Mouse (Mus musculus): ENCODE measurements around the gene Il17re.

Il17re gene

DNA sequence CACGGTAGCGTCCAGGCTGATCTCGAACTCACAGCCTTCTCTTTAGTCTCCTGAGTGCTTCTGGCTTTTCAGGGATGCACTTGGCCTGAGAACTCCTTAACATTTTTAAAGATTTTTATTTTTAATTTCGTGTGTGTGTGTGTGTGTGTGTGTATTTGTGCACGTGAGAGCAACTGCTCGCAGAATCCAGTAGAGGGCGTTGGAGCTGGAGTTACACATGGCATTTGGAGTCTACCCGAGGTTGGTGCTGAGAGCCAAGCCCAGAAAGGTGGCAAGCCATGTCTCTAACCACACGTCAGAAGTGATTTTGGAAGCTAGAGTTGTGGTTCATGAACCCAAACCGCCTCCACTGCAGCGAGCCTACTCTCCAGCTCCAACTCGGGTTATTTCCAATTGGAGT lies 15.2 kb upstream of the Il17re start:
- no peak for DNase-seq (ENCODE audit: extremely low read depth, low read depth)

- DNase-seq (ENCODE audit: extremely low read depth, low read depth): no peak
Observed at GRCm38 (mm10) chr6:113444207-113444965, 13.9 kb upstream of the Il17re start.

DNA sequence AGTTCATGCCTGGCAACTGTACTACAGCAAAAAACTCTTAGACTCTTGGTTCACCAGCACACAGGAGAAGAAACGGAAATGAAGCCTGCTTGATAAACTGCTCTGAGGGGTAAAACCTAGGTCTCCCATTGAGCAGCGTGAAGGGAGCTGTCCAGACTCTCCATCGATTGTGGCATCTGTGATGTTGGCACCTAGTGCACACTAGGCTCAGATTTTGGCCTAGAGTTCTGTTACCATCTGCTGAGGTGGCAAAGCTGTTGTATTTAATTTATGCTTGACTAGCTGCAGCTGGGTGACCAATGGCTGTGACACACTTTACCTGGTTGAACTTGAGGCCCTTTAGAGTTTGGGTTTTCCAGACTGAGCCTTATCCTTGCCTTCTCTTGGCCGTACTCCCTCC lies 10.6 kb upstream of the Il17re start:
- DNase-seq (ENCODE audit: extremely low read depth, low read depth): no peak

DNA sequence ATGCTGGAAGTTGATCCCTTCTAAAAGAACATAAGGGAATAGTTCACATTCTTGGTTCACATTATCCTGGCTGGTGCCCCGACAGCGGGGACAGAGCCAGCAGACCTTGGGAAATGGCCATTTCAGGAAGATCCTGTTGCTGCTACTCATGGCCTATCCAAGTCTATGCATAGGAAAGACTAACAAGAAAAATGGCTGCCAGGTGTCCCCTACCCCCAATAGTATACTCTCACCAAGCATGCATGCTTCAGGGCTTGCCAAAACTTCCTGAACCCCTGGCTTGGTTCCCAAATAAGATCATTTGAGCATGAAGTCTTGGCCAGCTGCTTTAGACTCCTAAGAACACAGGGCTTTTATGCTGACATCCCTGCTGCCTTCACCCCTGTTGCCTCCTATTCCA lies 6.4 kb upstream of the Il17re start:
- no peak for DNase-seq (ENCODE audit: extremely low read depth, low read depth)

DNA sequence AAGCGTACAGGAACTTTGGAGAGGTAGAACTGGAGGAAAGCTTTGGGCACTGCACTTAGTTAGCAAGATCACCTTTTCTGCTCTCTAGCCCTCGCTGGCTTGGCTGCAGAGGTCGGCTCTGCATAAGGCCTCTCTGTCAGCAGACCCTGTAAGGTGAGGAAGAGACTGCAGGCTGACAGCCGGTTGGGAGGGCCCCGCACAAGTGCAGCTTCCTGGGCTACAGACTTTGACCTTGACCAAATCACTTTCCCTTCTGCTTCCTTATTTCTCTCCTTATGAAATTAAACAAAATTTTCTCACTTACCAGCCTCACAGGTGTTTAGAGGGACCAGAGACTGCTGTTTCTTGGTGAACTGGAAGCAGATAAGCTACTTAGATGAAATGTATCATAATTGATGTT lies 3.3 kb upstream of the Il17re start:
- DNase-seq (ENCODE audit: extremely low read depth, low read depth): no peak

- no peak for DNase-seq (ENCODE audit: extremely low read depth, low read depth)
Observed at GRCm38 (mm10) chr6:113458635-113459034, 351 bp downstream of the Il17re start.

- DNase-seq (ENCODE audit: extremely low read depth, low read depth): no peak
Observed at GRCm38 (mm10) chr6:113464040-113464439, 5.8 kb downstream of the Il17re start.

DNA sequence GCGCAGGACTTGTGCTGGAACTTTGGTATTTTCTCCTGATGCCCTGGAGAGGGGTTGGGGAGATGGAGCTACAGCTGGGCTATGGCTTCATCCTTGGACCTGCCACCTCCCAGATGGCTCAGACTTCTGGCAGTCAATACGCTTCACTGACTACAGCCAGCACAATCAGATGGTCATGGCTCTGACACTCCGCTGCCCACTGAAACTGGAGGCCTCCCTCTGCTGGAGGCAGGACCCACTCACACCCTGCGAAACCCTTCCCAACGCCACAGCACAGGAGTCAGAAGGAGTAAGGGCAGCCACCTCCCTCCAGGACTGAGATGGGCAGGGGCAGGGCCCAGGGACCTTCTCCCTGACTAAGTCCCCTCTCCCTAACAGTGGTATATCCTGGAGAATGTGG lies 7.3 kb downstream of the Il17re start:
- DNase-seq (ENCODE audit: extremely low read depth, low read depth): no peak

DNA sequence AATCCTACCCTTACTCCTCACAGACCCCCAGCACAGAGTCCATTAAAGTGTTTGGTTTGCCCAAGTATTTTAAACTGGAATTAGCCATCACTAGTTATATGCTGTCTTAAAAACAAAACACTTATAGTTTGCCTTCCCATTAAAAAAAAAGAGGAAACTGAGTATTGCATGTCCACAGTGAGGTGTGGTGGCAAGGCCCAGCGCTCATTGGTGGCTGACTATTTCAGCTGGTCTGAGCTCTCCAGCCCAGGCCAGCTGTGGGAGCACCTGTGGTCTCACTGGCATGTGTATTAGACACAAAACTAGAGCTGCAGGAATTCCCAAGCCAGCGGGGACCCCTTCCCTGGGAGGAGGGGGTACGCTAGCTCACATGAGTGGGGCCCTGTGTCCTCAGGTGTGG lies 10.2 kb downstream of the Il17re start:
- no peak for DNase-seq (ENCODE audit: extremely low read depth, low read depth)

GRCm38 (mm10) chr6:113469021-113469420 lies 10.7 kb downstream of the Il17re start:
- DNase-seq (ENCODE audit: extremely low read depth, low read depth): peak; percentile 40

GRCm38 (mm10) chr6:113469432-113469831 lies 11.1 kb downstream of the Il17re start:
- no peak for DNase-seq (ENCODE audit: extremely low read depth, low read depth)

- no peak for DNase-seq (ENCODE audit: extremely low read depth, low read depth)
Observed at GRCm38 (mm10) chr6:113471297-113471936, 13.1 kb downstream of the Il17re start, which contains the start of gene Il17rc. TSS of gene Il17rc (plus strand) at chr6:113471427.

DNA sequence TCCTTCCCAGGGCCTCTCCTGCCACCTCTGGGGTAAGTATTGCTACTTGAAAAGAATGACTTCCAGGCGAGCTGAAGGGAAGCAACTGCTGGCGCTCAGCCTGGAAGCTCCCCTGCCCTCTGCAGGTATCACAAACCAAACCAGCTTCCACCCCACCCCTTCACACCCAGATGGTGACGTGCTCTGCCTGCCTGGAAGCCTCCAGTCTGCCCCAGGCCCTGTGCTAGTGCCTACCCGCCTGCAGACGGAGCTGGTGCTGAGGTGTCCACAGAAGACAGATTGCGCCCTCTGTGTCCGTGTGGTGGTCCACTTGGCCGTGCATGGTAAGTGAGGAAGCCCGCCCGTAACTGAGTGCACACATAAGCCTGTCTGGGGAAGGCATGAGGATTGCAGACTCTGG lies 13.8 kb downstream of the Il17re start:
- DNase-seq (ENCODE audit: extremely low read depth, low read depth): no peak

GRCm38 (mm10) chr6:113473246-113473645 lies 15.0 kb downstream of the Il17re start:
- no peak for DNase-seq (ENCODE audit: extremely low read depth, low read depth)

GRCm38 (mm10) chr6:113473715-113474114 lies 15.4 kb downstream of the Il17re start:
- DNase-seq (ENCODE audit: extremely low read depth, low read depth): no peak

GRCm38 (mm10) chr6:113477353-113477752 lies 19.1 kb downstream of the Il17re start:
- no peak for DNase-seq (ENCODE audit: extremely low read depth, low read depth)

GRCm38 (mm10) chr6:113478906-113479305 lies 20.6 kb downstream of the Il17re start:
- no peak for DNase-seq (ENCODE audit: extremely low read depth, low read depth)

- no peak for DNase-seq (ENCODE audit: extremely low read depth, low read depth)
Observed at GRCm38 (mm10) chr6:113480555-113481373, 22.5 kb downstream of the Il17re start.

DNA sequence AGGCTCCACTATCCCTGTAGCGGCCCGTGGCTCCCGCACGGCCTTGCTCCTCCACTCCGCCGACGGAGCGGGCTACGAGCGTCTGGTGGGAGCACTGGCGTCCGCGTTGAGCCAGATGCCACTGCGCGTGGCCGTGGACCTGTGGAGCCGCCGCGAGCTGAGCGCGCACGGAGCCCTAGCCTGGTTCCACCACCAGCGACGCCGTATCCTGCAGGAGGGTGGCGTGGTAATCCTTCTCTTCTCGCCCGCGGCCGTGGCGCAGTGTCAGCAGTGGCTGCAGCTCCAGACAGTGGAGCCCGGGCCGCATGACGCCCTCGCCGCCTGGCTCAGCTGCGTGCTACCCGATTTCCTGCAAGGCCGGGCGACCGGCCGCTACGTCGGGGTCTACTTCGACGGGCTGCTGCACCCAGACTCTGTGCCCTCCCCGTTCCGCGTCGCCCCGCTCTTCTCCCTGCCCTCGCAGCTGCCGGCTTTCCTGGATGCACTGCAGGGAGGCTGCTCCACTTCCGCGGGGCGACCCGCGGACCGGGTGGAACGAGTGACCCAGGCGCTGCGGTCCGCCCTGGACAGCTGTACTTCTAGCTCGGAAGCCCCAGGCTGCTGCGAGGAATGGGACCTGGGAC lies 24.3 kb downstream of the Il17re start:
- DNase-seq (ENCODE audit: extremely low read depth, low read depth): no peak

GRCm38 (mm10) chr6:113483100-113483615 lies 24.9 kb downstream of the Il17re start, which contains the start of gene Creld1:
TSS of gene Creld1 (plus strand) at chr6:113483297.
- peak; percentile 94 for DNase-seq (ENCODE audit: extremely low read depth, low read depth)

DNA sequence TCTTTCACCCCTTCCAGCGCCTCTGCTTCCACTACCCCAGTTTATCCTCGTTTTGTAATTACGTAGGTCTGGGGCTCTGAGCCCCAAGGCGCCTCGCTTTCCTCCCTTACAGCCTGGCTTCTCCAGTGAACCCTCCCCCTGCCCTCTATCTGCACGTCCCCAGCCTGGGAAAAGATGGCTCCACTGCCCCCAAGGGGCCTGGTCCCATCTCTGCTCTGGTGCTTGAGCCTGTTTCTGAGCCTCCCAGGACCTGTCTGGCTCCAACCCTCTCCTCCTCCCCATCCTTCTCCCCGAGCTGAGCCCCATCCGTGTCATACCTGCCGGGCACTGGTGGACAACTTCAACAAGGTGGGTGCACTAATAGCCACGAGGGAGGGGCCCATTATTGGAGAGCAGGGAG lies 25.4 kb downstream of the Il17re start:
- DNase-seq (ENCODE audit: extremely low read depth, low read depth): no peak
